Mouse (Mus musculus): Measurements from ENCODE around the gene Slc5a1.

Slc5a1 gene

GRCm38 (mm10) chr5:33206328-33206727, 102.3 kb downstream of the Slc5a1 start:
- no peak for DNase-seq (ENCODE audit: low read depth, low spot score)
- Histone ChIP-seq H3K36me3 (ENCODE audit: control insufficient read depth, insufficient read depth, low read length, poor library complexity, severe bottlenecking) (no peaks in the 10 kb centered on the region), H3K27me3 (ENCODE audit: control insufficient read depth, insufficient read depth, low read length, poor library complexity, severe bottlenecking) (no peaks in the 10 kb centered on the region)

- Histone ChIP-seq H3K36me3 (ENCODE audit: control insufficient read depth, insufficient read depth, low read length, poor library complexity, severe bottlenecking) (no peaks in the 10 kb centered on the region), H3K27me3 (ENCODE audit: control insufficient read depth, insufficient read depth, low read length, poor library complexity, severe bottlenecking) (no peaks in the 10 kb centered on the region)
- no peak for DNase-seq (ENCODE audit: low read depth, low spot score)
Measured at GRCm38 (mm10) chr5:33207136-33207535, 103.1 kb downstream of the Slc5a1 start.

GRCm38 (mm10) chr5:33208533-33209245, 104.7 kb downstream of the Slc5a1 start:
- Histone ChIP-seq H3K27me3 (ENCODE audit: control insufficient read depth, insufficient read depth, low read length, poor library complexity, severe bottlenecking) (no peaks in the 10 kb centered on the region), H3K36me3 (ENCODE audit: control insufficient read depth, insufficient read depth, low read length, poor library complexity, severe bottlenecking) (no peaks in the 10 kb centered on the region)
- DNase-seq (ENCODE audit: low read depth, low spot score): no peak

GRCm38 (mm10) chr5:33210515-33210914, 106.5 kb downstream of the Slc5a1 start:
- Histone ChIP-seq H3K27me3 (ENCODE audit: control insufficient read depth, insufficient read depth, low read length, poor library complexity, severe bottlenecking) (no peaks in the 10 kb centered on the region), H3K36me3 (ENCODE audit: control insufficient read depth, insufficient read depth, low read length, poor library complexity, severe bottlenecking) (no peaks in the 10 kb centered on the region)
- no peak for DNase-seq (ENCODE audit: low read depth, low spot score)

GRCm38 (mm10) chr5:33211254-33211653, 107.2 kb downstream of the Slc5a1 start:
- no peak for DNase-seq (ENCODE audit: low read depth, low spot score)
- H3K36me3 ChIP-seq (ENCODE audit: control insufficient read depth, insufficient read depth, low read length, poor library complexity, severe bottlenecking): no peaks in the 10 kb centered on the region
- no peaks in the 10 kb centered on the region for H3K27me3 ChIP-seq (ENCODE audit: control insufficient read depth, insufficient read depth, low read length, poor library complexity, severe bottlenecking)
